Mouse (Mus musculus) limb, embryonic 14.5 days (tissue): Measurements from ENCODE around the gene Fuca1. TPM values are rescaled to one million over a fixed set of nuclear protein-coding genes. Genes with fewer than 3 reads are reported as not detected.

Experiments
- ATAC-seq: fragments of 200-750 bp; cut with Nextera tagmentation; 2 replicates; pipeline ENCODE4 v1.8.0; 2017; ENCODE audit warnings: low read depth, moderate number of reproducible peaks, moderate TSS enrichment; ENCODE audit not compliant: low FRiP score
- DNase-seq: peaks from one replicate; pipeline ENCODE4 v3.0.0-alpha.2; 2015; ENCODE audit warnings: low spot score
- H3K27ac ChIP-seq: fragments of 300-500 bp; sonication (generic); replicated peaks from 2 replicates; pipeline ENCODE4 v1.5.1; 2014; ENCODE audit warnings: low read depth, mild to moderate bottlenecking, low read length, moderate library complexity, mixed read lengths
- H3K27me3 ChIP-seq: fragments of 300-500 bp; sonication (generic); 2 replicates; pipeline ENCODE4 v1.6.1; 2014; ENCODE audit warnings: low read length, mixed read lengths; ENCODE audit not compliant: control insufficient read depth, insufficient read depth
- H3K36me3 ChIP-seq: fragments of 300-500 bp; sonication (generic); 2 replicates; pipeline ENCODE4 v1.6.1; 2014; ENCODE audit warnings: mild to moderate bottlenecking, low read length, moderate library complexity, mixed read lengths; ENCODE audit not compliant: control insufficient read depth, insufficient read depth
- H3K4me1 ChIP-seq: fragments of 300-500 bp; sonication (generic); 2 replicates; pipeline ENCODE4 v1.6.1; 2014; ENCODE audit warnings: antibody characterized with exemption, low read length, mixed read lengths; ENCODE audit not compliant: control insufficient read depth, insufficient read depth
- H3K4me2 ChIP-seq: fragments of 300-500 bp; sonication (generic); replicated peaks from 2 replicates; pipeline ENCODE4 v1.6.1; 2014; ENCODE audit warnings: low read depth, mild to moderate bottlenecking, low read length, moderate library complexity; ENCODE audit not compliant: severe bottlenecking
- H3K4me3 ChIP-seq: fragments of 300-500 bp; sonication (generic); replicated peaks from 2 replicates; pipeline ENCODE4 v1.5.1; 2014; ENCODE audit warnings: low read length
- H3K9ac ChIP-seq: fragments of 300-500 bp; sonication (generic); 2 replicates; pipeline ENCODE4 v1.6.1; 2014; ENCODE audit warnings: mild to moderate bottlenecking, low read depth, low read length, moderate library complexity; ENCODE audit not compliant: severe bottlenecking
- H3K9me3 ChIP-seq: fragments of 300-500 bp; sonication (generic); 2 replicates; pipeline ENCODE4 v1.6.1; 2016; ENCODE audit warnings: low read length; ENCODE audit not compliant: control insufficient read depth
- POLR2A ChIP-seq: fragments of 200-500 bp; IDR thresholded peaks from 2 replicates; pipeline ENCODE4 v1.8.0; 2012; ENCODE audit warnings: inconsistent platforms, mild to moderate bottlenecking, moderate library complexity, borderline replicate concordance; ENCODE audit not compliant: insufficient read depth, insufficient read length; ENCODE audit errors: extremely low read depth
- WGBS: fragments of 180-500 bp; shearing (Covaris S2); extraction: QIAGEN DNeasy Blood & Tissue Kit; methylation state at CpG from one replicate; pipeline ENCODE4 v1.1.7; 2014; 5-methylcytosine and 5-hydroxymethylcytosine counted together
- polyA plus RNA-seq, 2 experiments: library from polyadenylated mRNA; depleted of rRNA in 1 of 2; stranded (reverse) in 1 of 2; unstranded in 1 of 2; fragments of >200 nt; fragmentation: Nextera tagmentation in 1 of 2; extraction: Ambion mirVana in 1 of 2; gene quantifications; 2 replicates each; pipeline versions ENCODE4 v1.2.1 to v1.2.3; 2012 to 2014

Gene Fuca1
- polyA plus RNA-seq, 2 experiments = 50.1 to 80.8 TPM

GRCm38 (mm10) chr4:135904810-135905209 lies 15.7 kb upstream of the Fuca1 start:
- H3K9me3 ChIP-seq = no peaks in the 10 kb centered on the region
- no peak overlapping the region for H3K9ac ChIP-seq
- H3K36me3 ChIP-seq = no peaks in the 10 kb centered on the region
- H3K4me2 ChIP-seq = no peak overlapping the region
- no peak overlapping the region for H3K4me3 ChIP-seq
- H3K4me1 ChIP-seq = no peaks in the 10 kb centered on the region
- H3K27me3 ChIP-seq = no peaks in the 10 kb centered on the region
- TF ChIP-seq POLR2A = no peak
- DNase-seq (no peak), ATAC-seq (no peak)
- 53% methylated on average over 1 of the region's 1 CpGs for WGBS
- H3K27ac ChIP-seq = no peak overlapping the region

GRCm38 (mm10) chr4:135906633-135907032 lies 13.9 kb upstream of the Fuca1 start:
- no peaks in the 10 kb centered on the region for H3K4me1 ChIP-seq
- WGBS = 78% methylated on average over 3 of the region's 3 CpGs

GRCm38 (mm10) chr4:135909326-135910066 lies 11.0 kb upstream of the Fuca1 start:
- no peak overlapping the region for H3K27ac ChIP-seq
- ATAC-seq (no peak), DNase-seq (no peak)
- H3K4me2 ChIP-seq = no peak overlapping the region
- H3K4me1 ChIP-seq = peaks cover 7% of the 10 kb centered on the region; the same call in 1 of the 2 replicates
- H3K36me3 ChIP-seq = no peaks in the 10 kb centered on the region
- H3K9me3 ChIP-seq = no peaks in the 10 kb centered on the region
- 50% methylated on average over 13 of the region's 13 CpGs for WGBS
- no peaks in the 10 kb centered on the region for H3K27me3 ChIP-seq
- no peak overlapping the region for H3K4me3 ChIP-seq
- no peak overlapping the region for H3K9ac ChIP-seq
- no peak for TF ChIP-seq POLR2A

More at GRCm38 (mm10) chr4:135906633-135907032, 13.9 kb upstream of the Fuca1 start:
- Histone ChIP-seq H3K9me3 (no peaks in the 10 kb centered on the region), H3K4me2 (no peak overlapping the region), H3K27me3 (no peaks in the 10 kb centered on the region), H3K9ac (no peak overlapping the region), H3K4me3 (no peak overlapping the region), H3K36me3 (no peaks in the 10 kb centered on the region), H3K27ac (no peak overlapping the region)
- DNase-seq (no peak), ATAC-seq (no peak)
- no peak for TF ChIP-seq POLR2A

GRCm38 (mm10) chr4:135911531-135911930 lies 9.0 kb upstream of the Fuca1 start:
- 70% methylated on average over 7 of the region's 7 CpGs for WGBS
- H3K9ac ChIP-seq = no peak overlapping the region
- H3K27ac ChIP-seq = no peak overlapping the region
- H3K4me3 ChIP-seq = no peak overlapping the region
- DNase-seq (no peak), ATAC-seq (no peak)
- H3K4me1 ChIP-seq = peaks cover 7% of the 10 kb centered on the region; the same call in 1 of the 2 replicates
- H3K27me3 ChIP-seq = no peaks in the 10 kb centered on the region
- no peak for TF ChIP-seq POLR2A
- no peaks in the 10 kb centered on the region for H3K9me3 ChIP-seq
- no peak overlapping the region for H3K4me2 ChIP-seq
- no peaks in the 10 kb centered on the region for H3K36me3 ChIP-seq

- no peak overlapping the region for H3K27ac ChIP-seq
- H3K27me3 ChIP-seq = no peaks in the 10 kb centered on the region
- H3K9ac ChIP-seq = no peak overlapping the region
- ATAC-seq = 0 out of 2 replicates have a peak, but pooled peaks have one; percentile 15
- no peak for DNase-seq
- H3K4me2 ChIP-seq = no peak overlapping the region
- no peaks in the 10 kb centered on the region for H3K36me3 ChIP-seq
- 44% methylated on average over 3 of the region's 3 CpGs for WGBS
- no peak for TF ChIP-seq POLR2A
- H3K4me3 ChIP-seq = no peak overlapping the region
- peaks cover 7% of the 10 kb centered on the region; the same call in 1 of the 2 replicates for H3K4me1 ChIP-seq
- H3K9me3 ChIP-seq = no peaks in the 10 kb centered on the region
These were observed 8.4 kb upstream of the Fuca1 start for GRCm38 (mm10) chr4:135912164-135912563.
